Mouse (Mus musculus) thymus, adult 2 months (tissue): ENCODE measurements around the gene Rnf31. TPM values are rescaled to one million over a fixed set of nuclear protein-coding genes. Genes with fewer than 3 reads are reported as not detected.

Source experiments
- DNase-seq: peaks from one replicate; pipeline ENCODE4 v3.0.0; 2021
- H3K27ac ChIP-seq: fragments of 200-500 bp; 2 replicates; pipeline ENCODE4 v1.5.1; 2012; ENCODE audit warnings: low read length, control low read depth; ENCODE audit not compliant: control insufficient read depth, insufficient read depth
- H3K27me3 ChIP-seq: fragments of 200-500 bp; 2 replicates; pipeline ENCODE4 v1.6.1; 2012; ENCODE audit warnings: mild to moderate bottlenecking, low read length, moderate library complexity, mixed read lengths; ENCODE audit not compliant: control insufficient read depth, insufficient read depth
- H3K36me3 ChIP-seq: fragments of 200-500 bp; 2 replicates; pipeline ENCODE4 v1.6.1; 2012; ENCODE audit warnings: mild to moderate bottlenecking, low read length, moderate library complexity; ENCODE audit not compliant: control insufficient read depth, insufficient read depth
- H3K4me1 ChIP-seq: fragments of 200-500 bp; replicated peaks from 2 replicates; pipeline ENCODE4 v1.6.1; 2012; ENCODE audit warnings: low read length; ENCODE audit not compliant: control insufficient read depth, insufficient read depth
- H3K4me3 ChIP-seq: fragments of 200-500 bp; 2 replicates; pipeline ENCODE4 v1.5.1; 2012; ENCODE audit warnings: mild to moderate bottlenecking, low read length, control low read depth, moderate library complexity; ENCODE audit not compliant: control insufficient read depth, insufficient read depth
- CTCF ChIP-seq: fragments of 200-500 bp; IDR thresholded peaks from 2 replicates; pipeline ENCODE4 v1.5.1; 2012; ENCODE audit warnings: mild to moderate bottlenecking, control low read depth, low read length, moderate library complexity, borderline replicate concordance; ENCODE audit not compliant: control insufficient read depth, poor library complexity, insufficient read depth; ENCODE audit errors: extremely low read depth
- POLR2A ChIP-seq: fragments of 200-500 bp; IDR thresholded peaks from 2 replicates; pipeline ENCODE4 v1.6.1; 2012; ENCODE audit warnings: mild to moderate bottlenecking, low read length, control low read depth, moderate library complexity; ENCODE audit not compliant: control insufficient read depth, poor library complexity, insufficient read depth; ENCODE audit errors: extremely low read depth
- WGBS: fragments of 180-500 bp; shearing (Covaris S2); methylation state at CpG from one replicate; pipeline ENCODE4 v1.1.7; 2018; 5-methylcytosine and 5-hydroxymethylcytosine counted together
- polyA plus RNA-seq: library from polyadenylated mRNA; depleted of rRNA; stranded (reverse); fragments of >200 nt; gene quantifications from 2 replicates; pipeline ENCODE4 v1.2.3, GENCODE M21; 2012; rRNA removed

Rnf31 gene
- 84.0 and 89.3 TPM in 2 replicates for polyA plus RNA-seq

DNA sequence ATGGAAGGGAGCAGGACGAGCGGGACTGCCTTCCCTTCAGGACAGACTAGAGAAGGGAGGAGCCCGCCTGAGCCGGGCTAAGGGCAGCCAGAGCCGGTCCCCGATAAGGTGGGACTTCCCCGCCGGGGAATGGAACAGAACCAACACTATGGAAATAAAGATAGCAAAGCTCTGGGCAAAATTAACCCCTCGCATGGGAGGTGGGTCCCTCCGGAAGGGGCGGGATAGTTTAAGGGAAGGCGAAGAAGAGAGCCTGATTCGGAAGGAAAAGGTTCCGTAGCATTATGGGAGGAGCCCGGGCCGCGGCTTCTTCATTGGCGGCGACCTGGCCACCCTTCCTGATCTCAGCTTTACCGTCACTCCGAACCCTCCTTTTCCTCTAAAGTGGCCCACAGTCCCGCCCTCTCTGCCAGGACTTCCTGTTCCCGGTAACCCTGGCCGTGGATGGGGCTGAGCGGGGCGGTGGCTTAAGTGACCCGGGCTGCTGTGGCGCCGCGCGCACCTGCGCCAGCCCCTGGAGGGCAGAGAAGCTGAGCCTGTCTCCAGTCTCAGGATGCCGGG, at the start of gene Rnf31:
Gene Rnf31 (plus strand): TSS at position 378 of the 561 bp plus-strand sequence.
- under 1% methylated on average over 33 of the region's 33 CpGs for WGBS
- TF ChIP-seq POLR2A (no peak), CTCF (0 out of 2 replicates have a peak, but pooled peaks have one; percentile 28)
- Histone ChIP-seq H3K4me3 (peak within 1 kb of the TSS; percentile 70), H3K27me3 (no peaks in the 10 kb centered on the region), H3K4me1 (peaks cover 13% of the 10 kb centered on the region), H3K36me3 (peaks cover 20% of the 10 kb centered on the region), H3K27ac (peak within 1 kb of the TSS; percentile 82)
- DNase-seq: peak; percentile 89

DNA sequence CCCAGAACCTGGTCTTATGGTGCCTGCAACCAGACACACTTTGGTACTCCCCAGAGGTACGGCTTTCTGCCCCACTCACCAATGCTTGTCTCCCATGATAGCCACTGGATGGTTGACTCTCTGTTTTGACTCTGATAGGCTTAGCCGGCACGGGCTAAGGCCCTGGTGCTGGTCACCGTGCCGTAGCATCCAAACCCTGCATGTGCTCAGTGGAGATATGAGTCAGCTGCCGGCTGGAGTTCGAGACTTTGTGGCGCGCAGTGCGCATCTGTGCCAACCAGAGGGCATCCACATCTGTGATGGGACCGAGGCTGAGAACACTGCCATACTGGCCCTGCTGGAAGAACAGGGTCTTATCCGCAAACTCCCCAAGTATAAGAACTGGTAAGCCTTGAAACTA, 49.2 kb upstream of the Rnf31 start:
- Histone ChIP-seq H3K27me3 (no peaks in the 10 kb centered on the region), H3K36me3 (no peaks in the 10 kb centered on the region), H3K4me3 (no peak overlapping the region), H3K27ac (no peak overlapping the region), H3K4me1 (peaks cover 16% of the 10 kb centered on the region)
- TF ChIP-seq CTCF (no peak), POLR2A (no peak)
- 98% methylated on average over 12 of the region's 12 CpGs for WGBS
- DNase-seq: no peak

DNA sequence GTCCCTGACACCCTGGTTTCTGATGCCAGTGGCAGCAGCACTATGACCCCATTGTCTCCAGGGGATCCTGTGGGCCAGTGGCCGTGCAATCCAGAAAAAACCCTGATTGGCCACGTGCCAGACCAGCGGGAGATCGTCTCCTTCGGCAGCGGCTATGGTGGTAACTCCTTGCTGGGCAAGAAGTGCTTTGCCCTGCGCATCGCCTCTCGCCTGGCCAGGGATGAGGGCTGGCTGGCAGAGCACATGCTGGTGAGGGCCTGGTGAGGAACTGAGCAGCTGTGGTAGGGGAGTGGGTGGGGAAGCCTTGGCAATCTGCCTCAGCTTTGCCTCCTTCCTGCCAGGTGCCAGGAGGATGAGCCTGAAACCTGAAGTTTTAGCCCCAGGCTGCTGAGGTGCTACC, 47.2 kb upstream of the Rnf31 start:
- no peak for DNase-seq
- Histone ChIP-seq H3K27ac (no peak overlapping the region), H3K4me1 (peaks cover 16% of the 10 kb centered on the region), H3K36me3 (no peaks in the 10 kb centered on the region), H3K27me3 (no peaks in the 10 kb centered on the region), H3K4me3 (no peak overlapping the region)
- no peak for TF ChIP-seq CTCF
- TF ChIP-seq POLR2A: no peak
- WGBS: 76% methylated on average over 9 of the region's 9 CpGs

DNA sequence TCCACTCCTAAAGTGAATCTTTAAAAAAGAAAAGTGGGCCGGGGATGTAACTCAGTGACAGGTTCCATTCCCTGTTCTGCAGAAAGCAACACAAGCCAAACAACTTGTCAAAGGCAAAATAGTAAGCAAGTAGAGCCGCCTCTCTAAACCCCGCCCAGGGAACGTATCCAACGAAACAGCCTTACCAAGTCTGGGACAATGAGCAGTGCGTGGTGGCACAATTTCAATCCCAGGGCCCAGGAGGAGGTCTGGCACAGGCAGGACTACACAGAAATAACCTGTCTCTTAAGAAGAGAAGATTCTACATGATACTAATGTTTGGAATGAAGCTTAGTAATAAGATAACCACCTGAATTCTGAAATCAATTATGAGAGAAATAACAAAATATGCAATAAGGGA, 41.3 kb upstream of the Rnf31 start:
- Histone ChIP-seq H3K4me3 (no peak overlapping the region), H3K36me3 (no peaks in the 10 kb centered on the region), H3K4me1 (peaks cover 3% of the 10 kb centered on the region; the same call in 1 of the 2 replicates), H3K27ac (no peak overlapping the region), H3K27me3 (no peaks in the 10 kb centered on the region)
- no peak for DNase-seq
- TF ChIP-seq POLR2A (no peak), CTCF (no peak)
- WGBS: 95% methylated on average over 6 of the region's 6 CpGs

DNA sequence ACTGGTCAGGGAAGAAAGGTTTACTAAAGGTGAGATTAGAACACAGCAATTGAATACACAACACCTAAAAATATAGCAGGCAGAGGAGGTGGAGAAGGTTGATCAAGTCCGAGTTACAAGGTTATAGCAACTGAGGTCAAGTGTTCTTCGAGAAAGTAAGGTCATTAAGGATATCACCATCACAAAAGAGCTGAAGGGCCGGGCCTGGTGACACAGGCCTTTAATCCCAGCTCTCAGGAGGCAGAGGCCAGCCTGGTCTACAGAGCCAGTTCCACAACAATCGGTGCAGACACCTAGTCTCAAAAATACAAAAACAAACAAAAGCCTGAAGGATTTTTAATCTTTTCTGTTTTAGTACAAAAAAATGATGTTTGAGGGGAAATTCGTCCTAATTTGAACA, 40.2 kb upstream of the Rnf31 start:
- no peaks in the 10 kb centered on the region for H3K36me3 ChIP-seq
- DNase-seq: no peak
- no peak overlapping the region for H3K4me3 ChIP-seq
- H3K27ac ChIP-seq: no peak overlapping the region
- WGBS: 96% methylated on average over 5 of the region's 5 CpGs
- no peaks in the 10 kb centered on the region for H3K27me3 ChIP-seq
- peaks cover 3% of the 10 kb centered on the region; the same call in 1 of the 2 replicates for H3K4me1 ChIP-seq
- TF ChIP-seq POLR2A: no peak
- TF ChIP-seq CTCF: no peak

DNA sequence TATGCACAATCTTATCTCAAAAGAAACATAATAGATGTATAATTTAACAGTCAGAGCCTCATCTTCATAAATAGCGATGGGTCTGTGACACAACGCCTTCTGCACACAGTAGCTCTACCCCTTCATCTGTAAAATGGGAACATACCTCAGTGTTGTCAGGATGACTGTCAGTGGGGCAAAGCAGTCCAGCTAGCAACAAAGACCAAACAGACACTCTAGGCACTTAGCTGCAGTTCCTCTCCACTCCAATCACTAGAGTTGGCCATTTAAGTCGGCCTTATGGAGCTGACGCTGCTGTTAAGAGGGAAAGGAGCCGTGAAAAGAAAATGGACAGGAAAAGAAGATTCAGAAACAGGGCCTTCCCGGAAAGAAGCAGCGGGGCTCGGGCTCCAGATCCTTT, 39.7 kb upstream of the Rnf31 start:
- peaks cover 3% of the 10 kb centered on the region; the same call in 1 of the 2 replicates for H3K4me1 ChIP-seq
- H3K27ac ChIP-seq: no peak overlapping the region
- WGBS: 92% methylated on average over 8 of the region's 8 CpGs
- H3K36me3 ChIP-seq: no peaks in the 10 kb centered on the region
- no peaks in the 10 kb centered on the region for H3K27me3 ChIP-seq
- TF ChIP-seq CTCF (no peak), POLR2A (no peak)
- H3K4me3 ChIP-seq: no peak overlapping the region
- DNase-seq: no peak

DNA sequence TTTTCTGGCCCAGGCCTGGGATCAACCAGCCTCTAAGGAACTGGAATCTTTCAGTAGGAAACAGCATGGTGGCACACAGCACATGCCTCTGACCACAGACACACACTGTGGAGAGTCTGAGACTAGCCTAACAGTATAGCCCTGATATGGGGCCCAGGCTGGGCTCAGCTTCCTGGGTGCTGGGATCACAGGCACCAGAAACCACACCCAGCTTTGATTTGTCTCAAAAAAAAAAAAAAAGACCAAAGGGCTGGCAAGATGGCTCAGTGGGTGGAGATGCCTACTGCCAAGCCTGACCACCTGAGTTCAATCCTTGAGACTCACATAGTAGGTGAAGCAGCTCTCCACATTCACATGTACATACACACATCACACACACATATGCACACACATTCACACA, 36.9 kb upstream of the Rnf31 start:
- Histone ChIP-seq H3K4me1 (peaks cover 3% of the 10 kb centered on the region; the same call in 1 of the 2 replicates), H3K27ac (no peak overlapping the region), H3K36me3 (no peaks in the 10 kb centered on the region), H3K4me3 (no peak overlapping the region), H3K27me3 (no peaks in the 10 kb centered on the region)
- TF ChIP-seq CTCF (no peak), POLR2A (no peak)
- no peak for DNase-seq
